14 mouse cellular contexts compared by ENCODE assay signal in genomic region chr5:118223142-118223757, GRCm38 (mm10). TPM values are rescaled to one million over a fixed set of nuclear protein-coding genes. Genes with fewer than 3 reads are reported as not detected.
"Had no signal": no experiment of that assay in that cellular context is flagged by ENCODE, and none has a peak within 500 bp of the region (broad histone marks: within the 10 kb centered on the region; RNA-seq: fewer than 3 reads in every experiment).

No protein-coding gene starts in this region.

- H3K4me2 ChIP-seq: liver, embryonic 11.5 days; liver, embryonic 15.5 days; midbrain, embryonic 11.5 days; midbrain, embryonic 15.5 days had no signal

- H3K9me3 ChIP-seq: limb, embryonic 10.5 days; liver, embryonic 15.5 days; midbrain, embryonic 15.5 days had no signal

- H3K9ac ChIP-seq: liver, embryonic 15.5 days; midbrain, embryonic 15.5 days had no signal

- ATAC-seq: lung, postnatal 0 days; midbrain, embryonic 15.5 days had no signal

- H3K4me1 ChIP-seq: limb, embryonic 10.5 days; liver, embryonic 15.5 days; midbrain, embryonic 15.5 days had no signal

- DNase-seq: kidney, postnatal 10 days; lung, adult 2 months; lung, postnatal 36 days; thymus, postnatal 36 days had no signal

- H3K36me3 ChIP-seq: liver, embryonic 15.5 days had no signal

- H3K27me3 ChIP-seq: liver, embryonic 15.5 days; midbrain, embryonic 15.5 days had no signal

- H3K4me3 ChIP-seq: limb, embryonic 10.5 days; liver, embryonic 15.5 days; midbrain, embryonic 15.5 days had no signal

- H3K27ac ChIP-seq: limb, embryonic 10.5 days; liver, embryonic 15.5 days; midbrain, embryonic 15.5 days had no signal

RNA-seq across cellular contexts. Expression of gene Rnft2, which starts 21.7 kb away (rescaled TPM):
- total RNA-seq: monocyte, adult 5-6 weeks had no signal

RNA-seq across cellular contexts. Expression of gene Hrk, which starts 58.8 kb away (rescaled TPM):
- total RNA-seq: megakaryocyte, adult 5-6 weeks; monocyte, adult 5-6 weeks; neutrophil, adult 5-6 weeks had no signal
- polyA plus RNA-seq: large intestine, adult 2 months; liver, embryonic 15.5 days; lung, adult 2 months had no signal
